7 mouse cellular contexts compared by ENCODE assay signal in the genomic region with DNA sequence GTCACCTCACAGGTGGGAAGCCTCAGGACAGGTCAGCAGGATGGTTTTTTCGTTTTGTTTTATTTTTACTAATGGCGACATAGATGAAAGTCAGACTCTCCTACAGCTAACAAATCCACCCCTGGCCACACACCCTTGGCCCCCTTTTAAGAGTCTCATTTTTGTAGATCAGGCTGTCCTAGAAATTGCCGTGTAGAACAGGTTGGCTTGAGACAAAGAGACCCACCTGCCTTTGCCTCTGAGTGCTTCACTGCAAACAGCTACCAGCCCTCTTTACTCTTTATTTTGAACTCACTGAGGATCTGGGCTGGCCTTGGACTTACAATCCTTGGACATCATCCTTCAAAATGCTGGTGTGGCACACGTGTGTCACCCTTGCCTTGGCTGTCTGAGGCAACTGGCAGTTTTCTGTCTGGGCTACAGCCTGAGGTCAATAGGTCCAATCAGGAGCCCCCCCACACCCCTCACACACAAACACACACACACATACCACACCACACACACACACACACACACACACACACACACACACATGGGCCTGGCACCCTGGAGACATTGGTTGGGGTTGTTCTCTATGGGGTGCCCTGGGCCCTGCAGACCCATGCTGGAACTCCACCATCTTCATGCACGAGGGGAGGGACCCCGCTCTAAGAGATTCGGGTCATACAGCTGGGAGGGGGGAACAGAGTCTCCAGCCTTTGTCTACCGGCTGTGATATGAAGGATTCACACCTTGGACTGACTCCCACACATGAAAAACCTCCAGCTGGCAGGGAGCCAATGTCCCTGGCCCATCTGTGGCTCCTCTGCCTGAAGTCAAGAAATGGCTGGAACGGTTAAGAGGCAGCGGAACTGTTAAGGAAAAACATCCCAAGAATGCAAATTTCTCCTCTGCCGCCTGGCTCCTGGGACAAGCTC. TPM values are rescaled to one million over a fixed set of nuclear protein-coding genes. Genes with fewer than 3 reads are reported as not detected.
DNase-seq lines count a peak whose midpoint lies in the region; ATAC-seq lines count a peak whose summit lies in the region.

No protein-coding gene starts in this region.

- no peak overlapping the region for H3K9ac ChIP-seq in neural tube, embryonic 13.5 days
- no peak overlapping the region for H3K9ac ChIP-seq in neural tube, embryonic 15.5 days (replicated peaks)
- H3K9ac ChIP-seq in lung, embryonic 16.5 days (ENCODE audit: low read length) = no peak overlapping the region

- peak; percentile 88 for DNase-seq in cerebellum, adult 9-10 months
- DNase-seq in heart, postnatal 10 days = peak; percentile 68 to 75
- no peak for DNase-seq in yolk sac, embryonic 10.5 days (ENCODE audit: low spot score)
- no peak for DNase-seq in frontal cortex, postnatal 25 days (ENCODE audit: low spot score in 2 of 2)

- 0 out of 2 replicates have a peak, but pooled peaks cover 4% of the 10 kb centered on the region for H3K27me3 ChIP-seq in neural tube, embryonic 13.5 days
- H3K27me3 ChIP-seq in neural tube, embryonic 15.5 days (replicated peaks) = no peaks in the 10 kb centered on the region
- H3K27me3 ChIP-seq in lung, embryonic 16.5 days (ENCODE audit: control insufficient read depth, insufficient read depth, low read depth, low read length) = no peaks in the 10 kb centered on the region

- ATAC-seq in neural tube, embryonic 13.5 days (ENCODE audit: low read depth) = peak; percentile 56
- ATAC-seq in neural tube, embryonic 15.5 days (ENCODE audit: low FRiP score) = no peak
- peak; percentile 73 for ATAC-seq in lung, embryonic 16.5 days (ENCODE audit: low read depth)

- H3K4me1 ChIP-seq in neural tube, embryonic 13.5 days (replicated peaks) = peaks cover 17% of the 10 kb centered on the region
- H3K4me1 ChIP-seq in neural tube, embryonic 15.5 days = peaks cover 14% of the 10 kb centered on the region
- peaks cover 22% of the 10 kb centered on the region for H3K4me1 ChIP-seq in lung, embryonic 16.5 days (replicated peaks; ENCODE audit: control insufficient read depth, insufficient read depth, low read length)

- H3K27ac ChIP-seq in neural tube, embryonic 13.5 days (replicated peaks) = no peak overlapping the region
- H3K27ac ChIP-seq in neural tube, embryonic 15.5 days (replicated peaks) = no peak overlapping the region
- H3K27ac ChIP-seq in lung, embryonic 16.5 days (ENCODE audit: low read length) = peak overlapping the region; percentile 1

- H3K9me3 ChIP-seq in neural tube, embryonic 13.5 days = no peaks in the 10 kb centered on the region
- H3K9me3 ChIP-seq in neural tube, embryonic 15.5 days (replicated peaks) = no peaks in the 10 kb centered on the region
- H3K9me3 ChIP-seq in lung, embryonic 16.5 days (ENCODE audit: control insufficient read depth, low read length) = no peaks in the 10 kb centered on the region

- intact Hi-C loops in heart, postnatal 10 days (cut with DNase I) = no loop called here

- WGBS in neural tube, embryonic 13.5 days = 49% methylated on average over 11 of the region's 11 CpGs
- WGBS in neural tube, embryonic 15.5 days = 50% methylated on average over 11 of the region's 11 CpGs
- 29% methylated on average over 11 of the region's 11 CpGs for WGBS in lung, embryonic 16.5 days

- H3K4me3 ChIP-seq in neural tube, embryonic 13.5 days = no peak overlapping the region
- no peak overlapping the region for H3K4me3 ChIP-seq in neural tube, embryonic 15.5 days (replicated peaks)
- H3K4me3 ChIP-seq in lung, embryonic 16.5 days (ENCODE audit: low read length) = no peak overlapping the region

- H3K4me2 ChIP-seq in neural tube, embryonic 13.5 days = no peak overlapping the region
- H3K4me2 ChIP-seq in neural tube, embryonic 15.5 days = no peak overlapping the region
- no peak overlapping the region for H3K4me2 ChIP-seq in lung, embryonic 16.5 days (ENCODE audit: low read depth, low read length)

- H3K36me3 ChIP-seq in neural tube, embryonic 13.5 days = no peaks in the 10 kb centered on the region
- no peaks in the 10 kb centered on the region for H3K36me3 ChIP-seq in neural tube, embryonic 15.5 days
- H3K36me3 ChIP-seq in lung, embryonic 16.5 days (ENCODE audit: control insufficient read depth, insufficient read depth, low read length) = no peaks in the 10 kb centered on the region

RNA-seq across cellular contexts. Expression of gene Gng7, which starts 42.4 kb away (rescaled TPM):
- polyA plus RNA-seq in neural tube, embryonic 13.5 days (2015; fragmentation: Nextera tagmentation; extraction: Ambion mirVana) = 16.2 and 17.4 TPM in 2 replicates
- polyA plus RNA-seq in neural tube, embryonic 15.5 days (2015; fragmentation: Nextera tagmentation; extraction: Ambion mirVana) = 22.8 and 24.9 TPM in 2 replicates
- total RNA-seq in heart, postnatal 10 days (2021) = 1 to 10 TPM in 1 of 2 experiments, under 1 TPM in 1; 0.67 to 1.1 TPM
- polyA plus RNA-seq in lung, embryonic 16.5 days (2015; fragmentation: Nextera tagmentation; extraction: Ambion mirVana) = 5.1 and 5.7 TPM in 2 replicates

RNA-seq across cellular contexts. Expression of gene Gadd45b, which starts 42.5 kb away (rescaled TPM):
- 8.8 and 9.0 TPM in 2 replicates for polyA plus RNA-seq in neural tube, embryonic 13.5 days (2015; fragmentation: Nextera tagmentation; extraction: Ambion mirVana)
- polyA plus RNA-seq in neural tube, embryonic 15.5 days (2015; fragmentation: Nextera tagmentation; extraction: Ambion mirVana) = 9.0 and 11.1 TPM in 2 replicates
- 10 to 100 TPM; 11.5 to 18.3 TPM for total RNA-seq in heart, postnatal 10 days (2021)
- polyA plus RNA-seq in lung, embryonic 16.5 days (2015; fragmentation: Nextera tagmentation; extraction: Ambion mirVana) = 57.3 and 63.6 TPM in 2 replicates

RNA-seq across cellular contexts. Expression of gene Diras1, which starts 53.1 kb away (rescaled TPM):
- polyA plus RNA-seq in neural tube, embryonic 13.5 days (2015; fragmentation: Nextera tagmentation; extraction: Ambion mirVana) = 38.1 and 38.7 TPM in 2 replicates
- polyA plus RNA-seq in neural tube, embryonic 15.5 days (2015; fragmentation: Nextera tagmentation; extraction: Ambion mirVana) = 55.3 and 69.4 TPM in 2 replicates
- total RNA-seq in heart, postnatal 10 days (2021) = not detected
- 0.11 and 0.72 TPM in 2 replicates for polyA plus RNA-seq in lung, embryonic 16.5 days (2015; fragmentation: Nextera tagmentation; extraction: Ambion mirVana)

RNA-seq across cellular contexts. Expression of gene Lmnb2, which starts 54.3 kb away (rescaled TPM):
- polyA plus RNA-seq in neural tube, embryonic 13.5 days (2015; fragmentation: Nextera tagmentation; extraction: Ambion mirVana) = 38.3 and 41.6 TPM in 2 replicates
- polyA plus RNA-seq in neural tube, embryonic 15.5 days (2015; fragmentation: Nextera tagmentation; extraction: Ambion mirVana) = 39.0 and 39.9 TPM in 2 replicates
- 10 to 100 TPM; 10.2 to 11.9 TPM for total RNA-seq in heart, postnatal 10 days (2021)
- 52.6 and 52.7 TPM in 2 replicates for polyA plus RNA-seq in lung, embryonic 16.5 days (2015; fragmentation: Nextera tagmentation; extraction: Ambion mirVana)

Comparison
In these comparisons a context has a peak if more than half of its experiments do, and no peak if none do; other contexts are left out.
1. DNase-seq: peak in cerebellum, adult 9-10 months (single experiment) and heart, postnatal 10 days (2 of 2); none in yolk sac, embryonic 10.5 days (single experiment) and frontal cortex, postnatal 25 days (0 of 2).
2. RNA of gene Diras1, which starts 53.1 kb away (polyA plus RNA-seq): 55.3 to 69.4 TPM in neural tube, embryonic 15.5 days and 38.1 to 38.7 TPM in neural tube, embryonic 13.5 days; 0.11 to 0.72 TPM in lung, embryonic 16.5 days; every median in the first group is over 10 times any median in the second.